In the genomic region with DNA sequence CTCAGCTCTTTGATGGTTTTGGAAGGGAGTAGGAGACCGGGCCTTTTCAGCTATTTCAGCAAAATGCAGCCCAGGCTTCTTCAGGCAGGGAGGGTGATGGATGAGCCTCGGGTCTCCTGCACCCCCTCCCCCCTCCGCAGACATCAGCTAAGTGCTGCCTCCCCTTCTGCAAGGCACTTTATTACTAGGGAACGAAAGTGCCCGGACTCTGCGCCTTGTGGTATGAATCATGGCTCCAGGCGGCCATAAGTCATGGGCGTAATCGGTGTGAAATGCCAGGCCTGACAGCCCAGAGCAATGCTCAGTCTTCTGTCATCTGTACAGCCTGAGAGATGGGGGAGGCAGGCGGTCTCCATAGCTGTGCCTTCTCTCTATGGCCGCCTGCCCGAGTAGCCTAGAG, we compare ENCODE assay signal across 10 mouse cellular contexts. TPM values are rescaled to one million over a fixed set of nuclear protein-coding genes. Genes with fewer than 3 reads are reported as not detected.
DNase-seq lines count a peak whose midpoint lies in the region; ATAC-seq and TF ChIP-seq lines count a peak whose summit lies in the region.
"Had no signal": no experiment of that assay in that cellular context is flagged by ENCODE, and none has a peak within 500 bp of the region (broad histone marks: within the 10 kb centered on the region; RNA-seq: fewer than 3 reads in every experiment).

No protein-coding gene starts in this region.

- peaks cover 9% of the 10 kb centered on the region for H3K27me3 ChIP-seq in heart, embryonic 13.5 days (replicated peaks)
- H3K27me3 ChIP-seq in lung, postnatal 0 days (replicated peaks; ENCODE audit: insufficient read depth, low read length): no peaks in the 10 kb centered on the region
- no peaks in the 10 kb centered on the region for H3K27me3 ChIP-seq in intestine, embryonic 14.5 days (replicated peaks; ENCODE audit: control insufficient read depth, insufficient read depth, low read length)
- H3K27me3 ChIP-seq in stomach, embryonic 15.5 days (replicated peaks): no peaks in the 10 kb centered on the region
- H3K27me3 ChIP-seq in cerebellum, adult 2 months (ENCODE audit: control insufficient read depth, insufficient read depth, low read length): no peaks in the 10 kb centered on the region
- H3K27me3 ChIP-seq: forebrain, embryonic 13.5 days had no signal

- H3K4me2 ChIP-seq in heart, embryonic 13.5 days: no peak overlapping the region
- H3K4me2 ChIP-seq in lung, postnatal 0 days (replicated peaks; ENCODE audit: low read depth, low read length): no peak overlapping the region
- H3K4me2 ChIP-seq in intestine, embryonic 14.5 days (ENCODE audit: low read length): no peak overlapping the region
- no peak overlapping the region for H3K4me2 ChIP-seq in stomach, embryonic 15.5 days
- H3K4me2 ChIP-seq: forebrain, embryonic 13.5 days had no signal

- WGBS in heart, embryonic 13.5 days: 57% methylated on average over 12 of the region's 12 CpGs
- 47% methylated on average over 12 of the region's 12 CpGs for WGBS in lung, postnatal 0 days
- WGBS in intestine, embryonic 14.5 days: 29% methylated on average over 12 of the region's 12 CpGs
- 24% methylated on average over 12 of the region's 12 CpGs for WGBS in stomach, embryonic 15.5 days
- WGBS in cerebellum, adult 2 months: 92% methylated on average over 12 of the region's 12 CpGs

- H3K4me3 ChIP-seq in heart, embryonic 13.5 days: no peak overlapping the region
- H3K4me3 ChIP-seq in lung, postnatal 0 days (ENCODE audit: low read depth, low read length): no peak overlapping the region
- no peak overlapping the region for H3K4me3 ChIP-seq in intestine, embryonic 14.5 days (ENCODE audit: low read depth, low read length)
- H3K4me3 ChIP-seq in stomach, embryonic 15.5 days (replicated peaks): no peak overlapping the region
- H3K4me3 ChIP-seq in cerebellum, adult 2 months (replicated peaks; ENCODE audit: insufficient read depth, low read depth, low read length): no peak overlapping the region
- H3K4me3 ChIP-seq: forebrain, embryonic 13.5 days had no signal

- TF ChIP-seq CTCF in lung, postnatal 0 days (IDR thresholded peaks at IDR 0.05): no peak
- no peak for TF ChIP-seq CTCF in cerebellum, adult 2 months (IDR thresholded peaks at IDR 0.05; ENCODE audit: borderline replicate concordance, insufficient read depth, low read depth, low read length)

- H3K27ac ChIP-seq in heart, embryonic 13.5 days (replicated peaks): peak overlapping the region; percentile 88
- no peak overlapping the region for H3K27ac ChIP-seq in lung, postnatal 0 days (ENCODE audit: low read length)
- H3K27ac ChIP-seq in intestine, embryonic 14.5 days (ENCODE audit: low read depth): peak overlapping the region; percentile 43; the same call in 1 of the 2 replicates
- no peak overlapping the region; the same call in 1 of the 2 replicates for H3K27ac ChIP-seq in stomach, embryonic 15.5 days
- no peak overlapping the region for H3K27ac ChIP-seq in cerebellum, adult 2 months (ENCODE audit: insufficient read depth, low read length)
- H3K27ac ChIP-seq: forebrain, embryonic 13.5 days had no signal

- no peaks in the 10 kb centered on the region for H3K9me3 ChIP-seq in heart, embryonic 13.5 days
- no peaks in the 10 kb centered on the region for H3K9me3 ChIP-seq in lung, postnatal 0 days (ENCODE audit: low read length)
- no peaks in the 10 kb centered on the region for H3K9me3 ChIP-seq in intestine, embryonic 14.5 days (ENCODE audit: control insufficient read depth, low read length)
- H3K9me3 ChIP-seq in stomach, embryonic 15.5 days: no peaks in the 10 kb centered on the region
- H3K9me3 ChIP-seq: forebrain, embryonic 13.5 days had no signal

- no peak for TF ChIP-seq POLR2A in cerebellum, adult 2 months (IDR thresholded peaks at IDR 0.05; ENCODE audit: borderline replicate concordance, insufficient read depth, low read length)

- TF ChIP-seq EP300 in lung, postnatal 0 days (IDR thresholded peaks at IDR 0.05): no peak

- H3K36me3 ChIP-seq in heart, embryonic 13.5 days: peaks cover 5% of the 10 kb centered on the region
- H3K36me3 ChIP-seq in lung, postnatal 0 days (ENCODE audit: insufficient read depth, low read length): no peaks in the 10 kb centered on the region
- no peaks in the 10 kb centered on the region for H3K36me3 ChIP-seq in intestine, embryonic 14.5 days (ENCODE audit: control insufficient read depth, insufficient read depth, low read length)
- H3K36me3 ChIP-seq in stomach, embryonic 15.5 days: no peaks in the 10 kb centered on the region

- ATAC-seq in heart, embryonic 13.5 days (ENCODE audit: extremely low read depth, insufficient number of reproducible peaks, low FRiP score, low TSS enrichment): no peak
- peak; percentile 49 for ATAC-seq in lung, postnatal 0 days
- ATAC-seq in intestine, embryonic 14.5 days (replicated peaks; ENCODE audit: low FRiP score, low TSS enrichment, low read depth): peak; percentile 72
- peak; percentile 48; the same call in 1 of the 2 replicates for ATAC-seq in stomach, embryonic 15.5 days (ENCODE audit: insufficient read depth, low FRiP score, low read depth)
- ATAC-seq: forebrain, embryonic 13.5 days had no signal

- no peak for DNase-seq in heart, adult 8-10 months (ENCODE audit: low spot score)
- DNase-seq in lung, postnatal 0 days (ENCODE audit: low spot score): no peak
- DNase-seq in lung, postnatal 14 days: no peak
- DNase-seq in intestine, embryonic 14.5 days (ENCODE audit: low spot score): no peak
- no peak for DNase-seq in layer of hippocampus, adult 8-10 months (ENCODE audit: low spot score in 2 of 2)
- no peak for DNase-seq in cerebellum, adult 2 months
- DNase-seq: cerebellum, adult 18-20 months had no signal

- H3K4me1 ChIP-seq in heart, embryonic 13.5 days: peaks cover 68% of the 10 kb centered on the region
- H3K4me1 ChIP-seq in lung, postnatal 0 days (ENCODE audit: insufficient read depth, low read depth, low read length): 0 out of 2 replicates have a peak, but pooled peaks cover 3% of the 10 kb centered on the region
- H3K4me1 ChIP-seq in intestine, embryonic 14.5 days (replicated peaks; ENCODE audit: control insufficient read depth, insufficient read depth, low read length): 0 out of 2 replicates have a peak, but pooled peaks cover 3% of the 10 kb centered on the region
- H3K4me1 ChIP-seq in stomach, embryonic 15.5 days: peaks cover 9% of the 10 kb centered on the region; the same call in 1 of the 2 replicates
- H3K4me1 ChIP-seq in cerebellum, adult 2 months (ENCODE audit: control insufficient read depth, insufficient read depth, low read length): peaks cover 15% of the 10 kb centered on the region
- H3K4me1 ChIP-seq: forebrain, embryonic 13.5 days had no signal

- H3K9ac ChIP-seq in heart, embryonic 13.5 days: peak overlapping the region; percentile 72; the same call in 1 of the 2 replicates
- H3K9ac ChIP-seq in lung, postnatal 0 days (replicated peaks; ENCODE audit: low read depth): no peak overlapping the region
- H3K9ac ChIP-seq in intestine, embryonic 14.5 days (ENCODE audit: low read length): no peak overlapping the region
- no peak overlapping the region for H3K9ac ChIP-seq in stomach, embryonic 15.5 days
- H3K9ac ChIP-seq: forebrain, embryonic 13.5 days had no signal

RNA-seq across cellular contexts. Expression of a gene that starts 18.7 kb away (rescaled TPM):
- polyA plus RNA-seq in heart, embryonic 13.5 days (2015; fragmentation: Nextera tagmentation; extraction: Ambion mirVana): 0.55 and 0.88 TPM in 2 replicates
- total RNA-seq in heart, adult 8-10 months (2022): 1 to 10 TPM; 1.5 to 3.4 (median 1.8) TPM
- polyA plus RNA-seq in lung, postnatal 0 days (2015; fragmentation: Nextera tagmentation; extraction: Ambion mirVana): 0.17 and 0.37 TPM in 2 replicates
- 1.1 and 2.1 TPM in 2 replicates for polyA plus RNA-seq in intestine, embryonic 14.5 days (2014; fragmentation: Nextera tagmentation; extraction: Ambion mirVana)
- polyA plus RNA-seq in stomach, embryonic 15.5 days (2015; fragmentation: Nextera tagmentation; extraction: Ambion mirVana): 1.3 and 3.1 TPM in 2 replicates
- total RNA-seq in layer of hippocampus, adult 8-10 months (2022): 1 to 10 TPM in 1 of 4 experiments, under 1 TPM in 3; 0.25 to 1.5 (median 0.74) TPM
- 5.9 and 6.3 TPM in 2 replicates for polyA plus RNA-seq in cerebellum, adult 2 months (2012; rRNA removed)
- polyA plus RNA-seq: forebrain, embryonic 13.5 days had no signal

RNA-seq across cellular contexts. Expression of a gene that starts 41.4 kb away (rescaled TPM):
- 0.24 and 0.53 TPM in 2 replicates for polyA plus RNA-seq in heart, embryonic 13.5 days (2015; fragmentation: Nextera tagmentation; extraction: Ambion mirVana)
- under 1 TPM; 0.27 to 0.63 (median 0.48) TPM for total RNA-seq in heart, adult 8-10 months (2022)
- polyA plus RNA-seq in lung, postnatal 0 days (2015; fragmentation: Nextera tagmentation; extraction: Ambion mirVana): 0.26 and 0.43 TPM in 2 replicates
- polyA plus RNA-seq in intestine, embryonic 14.5 days (2014; fragmentation: Nextera tagmentation; extraction: Ambion mirVana): 0.24 and 0.42 TPM in 2 replicates
- polyA plus RNA-seq in stomach, embryonic 15.5 days (2015; fragmentation: Nextera tagmentation; extraction: Ambion mirVana): 0.15 and 0.19 TPM in 2 replicates
- total RNA-seq in layer of hippocampus, adult 8-10 months (2022): 100 to 1,000 TPM in 2 of 4 experiments, 10 to 100 TPM in 2; 87.0 to 124 (median 100) TPM
- polyA plus RNA-seq in cerebellum, adult 2 months (2012; rRNA removed): 19.7 and 24.3 TPM in 2 replicates

Comparison
In these comparisons a context has a peak if more than half of its experiments do, and no peak if none do; other contexts are left out.
1. H3K27ac ChIP-seq: peak in heart, embryonic 13.5 days (single experiment) and intestine, embryonic 14.5 days (single experiment); none in lung, postnatal 0 days (single experiment), stomach, embryonic 15.5 days (single experiment) and cerebellum, adult 2 months (single experiment).
2. RNA of a gene that starts 41.4 kb away (polyA plus RNA-seq): 19.7 to 24.3 TPM in cerebellum, adult 2 months; 0.26 to 0.43 TPM in lung, postnatal 0 days, 0.24 to 0.42 TPM in intestine, embryonic 14.5 days, 0.24 to 0.53 TPM in heart, embryonic 13.5 days and 0.15 to 0.19 TPM in stomach, embryonic 15.5 days; every median in the first group is over 10 times any median in the second.